Mouse (Mus musculus) testis, postnatal 14 days (tissue): Measurements from ENCODE around the gene Arhgap25.
"Not testable (repeated sequence)": the region's sequence is repeated elsewhere in the genome, so short reads cannot be mapped to it uniquely, and the experiment has no call there.

Source experiments
- DNase-seq: peaks from one replicate; pipeline ENCODE4 v3.0.0; 2021; ENCODE audit warnings: low spot score

Gene Arhgap25

DNA sequence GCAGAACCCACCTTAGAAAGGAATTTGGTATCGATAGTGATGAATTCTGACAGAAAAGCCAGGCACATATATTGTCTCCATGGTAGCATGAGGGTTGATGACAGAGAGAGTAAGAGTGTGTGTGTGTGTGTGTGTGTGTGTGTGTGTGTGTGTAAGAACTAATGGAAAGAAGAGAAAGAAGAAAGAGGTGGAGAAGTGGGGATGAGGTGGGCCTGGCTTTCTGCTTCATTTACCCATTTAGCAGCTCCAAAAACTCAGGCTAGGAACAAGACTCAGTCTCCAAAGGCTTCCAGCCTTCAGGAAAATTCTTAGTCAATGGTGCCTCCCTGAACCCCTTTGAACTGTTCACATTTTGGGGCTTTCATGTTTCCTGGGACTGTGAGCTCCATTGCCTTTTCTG lies 29.5 kb downstream of the Arhgap25 start:
- no peak for DNase-seq

DNA sequence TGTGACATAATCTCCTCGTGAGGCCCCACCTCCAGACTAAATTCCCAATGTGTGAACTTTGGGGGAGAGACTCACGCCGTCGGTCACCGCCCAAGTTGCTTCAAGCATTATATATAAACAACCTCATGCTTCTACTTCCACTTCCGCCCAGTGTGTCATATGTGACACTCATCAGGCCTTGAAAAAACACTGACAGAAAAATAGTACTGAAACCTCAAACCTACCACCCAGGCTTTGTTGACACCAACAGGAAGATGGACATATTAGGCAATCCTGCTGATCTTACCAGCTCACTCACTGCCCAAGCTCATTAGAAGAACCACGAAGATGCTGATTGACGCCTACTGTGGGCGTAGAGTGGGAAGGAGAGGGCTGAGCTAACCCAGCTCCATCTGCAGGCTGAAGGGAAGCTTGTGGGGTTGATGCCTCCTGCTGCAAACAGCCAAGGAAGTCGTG lies 30.2 kb downstream of the Arhgap25 start:
- DNase-seq = no peak

DNA sequence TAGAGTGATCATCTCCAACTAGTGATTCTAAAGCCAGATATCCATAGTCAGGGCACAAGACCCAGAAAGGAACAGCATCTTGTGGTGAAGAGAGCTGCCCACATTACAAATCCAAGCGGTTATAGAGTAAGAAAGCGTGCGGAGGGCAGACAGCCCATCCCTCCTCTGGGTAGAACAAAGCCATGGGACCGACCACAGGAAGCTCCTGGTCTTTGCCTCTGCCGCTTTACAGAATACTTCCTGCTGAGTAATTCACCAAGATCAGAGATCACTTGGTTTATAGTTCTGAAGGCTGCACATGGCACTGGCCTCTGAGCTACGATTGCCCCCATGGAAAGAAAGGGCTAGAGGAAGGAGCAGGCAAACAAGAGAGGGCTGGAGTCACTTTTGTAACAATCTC lies 30.6 kb downstream of the Arhgap25 start:
- DNase-seq = no peak

DNA sequence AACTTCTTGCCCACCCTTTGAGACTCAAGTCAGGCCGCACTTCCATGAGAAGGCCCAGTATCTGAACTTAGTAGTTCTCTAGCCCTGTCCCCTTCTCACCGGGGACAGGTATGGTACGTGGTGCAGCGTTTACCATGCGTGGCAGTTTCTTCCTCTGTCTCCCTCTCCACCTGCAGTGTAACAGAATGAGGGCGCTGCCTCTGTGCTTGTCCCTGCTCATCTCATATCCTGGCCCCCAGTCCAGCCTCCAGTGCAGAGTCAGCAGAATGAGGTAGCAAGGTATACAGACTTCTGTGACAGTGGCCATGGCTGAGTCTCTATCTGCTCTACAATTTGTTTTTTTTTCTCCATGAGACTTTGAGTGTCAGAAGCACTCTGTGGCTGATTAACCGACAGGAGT lies 32.4 kb downstream of the Arhgap25 start:
- DNase-seq = no peak

DNA sequence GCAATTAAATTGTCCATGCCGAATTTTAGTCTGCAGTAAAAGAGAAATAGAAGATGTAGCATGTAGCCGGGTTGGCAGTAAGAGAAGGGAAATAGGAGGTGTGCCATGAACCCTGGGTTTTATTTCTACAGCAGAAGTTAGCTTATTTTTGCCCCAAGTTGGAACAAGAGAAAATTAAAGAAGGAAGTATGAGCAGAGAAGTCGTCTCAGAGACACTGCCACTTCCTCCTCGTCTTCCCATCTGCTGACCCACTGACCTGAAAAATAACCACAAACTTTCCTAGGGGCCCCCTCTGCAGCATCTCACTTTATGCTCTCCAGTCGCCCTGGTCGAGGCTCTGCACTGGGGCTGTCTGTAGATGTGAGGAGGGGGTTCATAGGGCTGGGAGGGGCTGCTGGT lies 33.3 kb downstream of the Arhgap25 start:
- DNase-seq = no peak

- no peak for DNase-seq
Observed at GRCm38 (mm10) chr6:87496143-87496542, 36.9 kb downstream of the Arhgap25 start.

DNA sequence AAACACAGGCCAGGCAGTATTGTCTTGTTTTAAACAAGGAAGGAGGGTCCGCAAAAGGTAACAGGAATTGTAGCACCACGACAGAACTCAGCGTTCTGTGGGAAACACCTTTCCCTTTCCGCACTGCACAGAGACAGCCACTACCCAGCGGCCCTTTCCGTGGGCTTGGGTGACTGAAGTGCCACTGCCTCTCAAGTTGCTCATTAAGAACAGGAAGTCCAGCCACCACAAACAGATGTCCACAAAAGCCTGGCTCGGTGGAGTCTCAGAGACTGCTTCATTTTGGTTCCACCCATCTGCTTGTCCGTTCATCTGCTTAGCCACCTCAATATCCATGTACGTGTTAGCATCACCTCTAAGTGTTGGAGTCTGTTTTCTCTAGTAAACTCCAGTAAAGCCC lies 38.7 kb downstream of the Arhgap25 start:
- no peak for DNase-seq

- DNase-seq = no peak
Observed at GRCm38 (mm10) chr6:87487657-87488426, 45.2 kb downstream of the Arhgap25 start.

DNA sequence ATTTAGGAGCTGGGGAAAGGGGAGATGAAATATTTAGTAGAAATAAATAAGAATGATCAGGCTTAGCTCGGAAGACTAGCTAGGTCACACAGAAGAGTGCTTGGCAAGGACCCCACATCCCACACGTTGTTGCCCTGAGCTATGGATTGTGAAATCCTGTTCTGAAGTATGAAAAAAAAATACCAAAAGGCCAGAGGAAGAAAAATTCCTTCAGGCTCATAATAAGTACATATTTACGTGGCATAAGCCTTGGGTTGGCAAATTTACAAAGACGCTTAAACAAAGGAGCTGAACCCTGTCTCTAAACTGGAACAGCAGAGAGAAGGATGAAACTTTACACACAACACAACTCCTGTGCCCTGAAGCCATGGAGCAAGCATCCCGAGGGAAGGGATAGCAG lies 48.3 kb downstream of the Arhgap25 start:
- DNase-seq = no peak

DNA sequence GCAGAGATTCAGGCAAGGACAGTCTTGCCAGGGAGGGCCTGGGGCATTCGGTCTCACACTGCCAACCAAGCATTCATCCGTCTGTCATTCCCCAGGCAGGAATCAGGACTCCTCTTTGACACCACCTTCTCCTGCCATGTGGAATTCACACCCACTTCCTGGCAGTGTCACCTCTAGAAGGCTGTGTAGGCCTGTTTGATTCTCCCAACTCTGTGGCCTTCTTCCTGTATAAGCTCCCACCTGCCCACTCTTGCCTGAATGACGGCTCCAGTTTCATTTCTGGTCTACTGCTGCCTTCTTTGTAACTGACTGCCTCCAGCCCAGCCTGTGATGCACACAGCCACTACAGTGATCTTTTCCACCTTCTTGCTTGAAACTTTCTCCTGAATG lies 49.2 kb downstream of the Arhgap25 start:
- DNase-seq = no peak

GRCm38 (mm10) chr6:87483224-87483899 lies 49.7 kb downstream of the Arhgap25 start:
- DNase-seq = no peak

DNA sequence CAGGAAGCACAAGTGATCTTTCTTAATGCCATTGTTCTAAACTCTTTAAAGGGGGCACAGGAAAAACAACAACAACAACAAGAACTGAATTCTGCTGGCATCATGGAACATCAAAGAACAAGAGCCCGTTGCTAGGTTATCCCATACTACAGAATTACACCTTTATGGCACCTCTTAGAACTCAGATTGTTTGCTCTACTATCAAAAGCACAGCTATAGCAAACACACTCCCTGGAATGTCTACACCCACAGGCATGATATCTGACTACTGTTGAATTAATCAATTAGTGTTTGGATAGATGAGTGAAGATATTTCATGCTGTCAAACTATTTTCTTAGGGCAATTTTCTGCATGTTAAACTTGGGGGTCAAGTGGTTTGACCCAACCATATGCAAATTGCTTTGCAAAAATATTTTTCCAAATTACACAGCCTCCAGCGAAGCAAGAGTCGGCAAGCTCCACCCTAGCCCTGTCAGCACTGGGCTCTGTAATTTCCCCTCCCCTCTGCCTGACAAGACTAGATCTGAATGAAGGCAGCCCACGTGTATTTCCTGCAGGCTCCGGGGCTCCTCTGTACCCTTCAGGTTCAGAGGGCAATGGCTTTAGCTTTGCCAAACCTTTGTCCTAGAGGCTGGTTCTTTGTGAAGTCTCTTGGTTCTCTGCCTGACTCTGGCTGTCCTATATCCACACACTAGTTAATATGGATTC lies 53.6 kb downstream of the Arhgap25 start:
- DNase-seq = no peak

- no peak for DNase-seq
Observed at GRCm38 (mm10) chr6:87478847-87479246, 54.2 kb downstream of the Arhgap25 start.

GRCm38 (mm10) chr6:87475223-87475622 lies 57.8 kb downstream of the Arhgap25 start:
- DNase-seq = no peak

DNA sequence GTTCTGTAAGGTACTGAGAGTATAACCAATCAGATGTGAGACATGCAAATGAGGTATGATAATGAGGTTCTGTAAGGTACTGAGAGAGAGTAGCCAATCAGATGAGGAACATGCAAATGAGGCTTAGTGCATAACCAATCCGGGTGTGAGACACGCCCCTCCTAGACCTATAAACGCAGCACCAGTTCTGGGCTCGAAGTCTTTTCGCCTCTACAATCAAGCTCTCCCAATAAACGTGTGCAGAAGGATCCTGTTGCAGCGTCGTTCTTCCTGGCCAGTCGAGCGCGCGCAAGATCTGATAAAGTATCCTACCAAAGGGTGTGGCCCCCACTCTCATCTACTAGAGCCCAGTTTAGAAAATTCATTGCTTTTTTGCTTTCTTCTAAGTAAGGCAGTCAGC lies 63.0 kb downstream of the Arhgap25 start:
- not testable (repeated sequence) for DNase-seq

GRCm38 (mm10) chr6:87468372-87468771 lies 64.7 kb downstream of the Arhgap25 start:
- DNase-seq = no peak

- no peak for DNase-seq
Observed at GRCm38 (mm10) chr6:87467373-87467772, 65.7 kb downstream of the Arhgap25 start.

GRCm38 (mm10) chr6:87466221-87466620 lies 66.8 kb downstream of the Arhgap25 start:
- DNase-seq = peak; percentile 57

DNA sequence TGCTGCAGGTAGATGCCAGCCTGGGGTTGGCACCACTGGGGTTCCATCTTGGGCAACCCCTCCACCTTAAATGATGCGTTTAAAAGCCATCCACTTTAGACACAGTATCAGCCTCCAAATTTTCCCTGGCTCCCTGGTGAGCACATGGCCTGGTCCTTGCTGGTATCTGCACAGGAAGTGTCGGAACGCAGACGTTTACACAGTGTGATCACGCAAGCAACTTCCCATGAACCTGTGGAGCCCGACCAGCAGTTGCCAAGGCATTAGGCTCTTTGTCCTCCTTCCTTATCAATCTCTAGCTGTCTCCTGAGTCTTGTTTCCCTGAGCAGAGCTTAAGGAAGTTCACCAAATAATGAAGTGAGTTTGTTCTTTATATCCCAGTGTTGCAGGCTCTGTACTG lies 77.6 kb downstream of the Arhgap25 start:
- DNase-seq = no peak

GRCm38 (mm10) chr6:87451771-87452170 lies 81.3 kb downstream of the Arhgap25 start:
- DNase-seq = no peak

DNA sequence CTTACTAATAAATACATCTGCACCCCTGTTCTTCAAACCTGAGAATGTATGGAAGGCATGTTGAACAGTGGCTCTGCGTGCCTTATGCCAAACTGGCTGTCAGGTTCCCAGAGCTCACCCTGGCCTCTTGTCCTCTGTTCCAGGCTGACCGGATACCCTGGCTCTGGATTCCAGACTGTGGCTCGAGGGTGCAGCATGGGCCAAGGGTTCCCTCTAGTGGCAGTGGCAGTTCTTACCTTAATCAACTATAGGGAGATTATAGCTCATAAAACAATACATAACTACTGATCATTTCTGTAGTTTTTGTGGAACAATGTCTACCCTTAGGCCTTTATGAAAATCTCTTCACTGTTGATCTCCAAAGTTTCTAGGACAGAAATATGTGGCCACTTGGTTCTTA lies 82.0 kb downstream of the Arhgap25 start:
- no peak for DNase-seq

DNA sequence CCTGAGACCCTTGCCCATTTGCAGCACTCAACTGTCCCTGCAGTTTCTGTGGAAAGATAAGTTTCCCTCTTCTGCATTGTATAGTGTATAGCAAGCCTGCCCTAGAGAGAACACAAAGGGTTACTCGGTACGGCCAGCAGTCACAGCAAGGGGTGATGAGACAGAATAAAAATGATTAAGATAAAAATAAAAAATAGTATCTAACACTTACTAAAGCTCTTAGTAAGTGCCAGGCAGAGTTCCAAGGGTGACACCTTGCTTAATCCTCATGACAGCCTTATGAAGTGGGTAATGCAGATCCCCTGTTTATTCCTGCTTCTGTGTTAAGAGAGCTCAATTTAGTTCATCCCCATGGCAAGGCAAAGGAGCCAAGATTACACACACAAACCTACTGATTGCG lies 83.5 kb downstream of the Arhgap25 start:
- DNase-seq = no peak

- DNase-seq = no peak
Observed at GRCm38 (mm10) chr6:87447217-87447616, 85.8 kb downstream of the Arhgap25 start.
